Mouse (Mus musculus) spleen, adult 2 months (tissue): ENCODE measurements around the gene Cdk5r1.

Source experiments
- CTCF ChIP-seq: fragments of 200-500 bp; IDR thresholded peaks from 2 replicates; pipeline ENCODE4 v1.5.1; 2011; ENCODE audit warnings: mild to moderate bottlenecking, inconsistent platforms; ENCODE audit not compliant: insufficient read depth, insufficient read length, insufficient replicate concordance; ENCODE audit errors: extremely low read depth
- POLR2A ChIP-seq: fragments of 200-500 bp; IDR thresholded peaks from 2 replicates; pipeline ENCODE4 v1.6.1; 2011; ENCODE audit warnings: low read depth, low read length, inconsistent platforms

DNA sequence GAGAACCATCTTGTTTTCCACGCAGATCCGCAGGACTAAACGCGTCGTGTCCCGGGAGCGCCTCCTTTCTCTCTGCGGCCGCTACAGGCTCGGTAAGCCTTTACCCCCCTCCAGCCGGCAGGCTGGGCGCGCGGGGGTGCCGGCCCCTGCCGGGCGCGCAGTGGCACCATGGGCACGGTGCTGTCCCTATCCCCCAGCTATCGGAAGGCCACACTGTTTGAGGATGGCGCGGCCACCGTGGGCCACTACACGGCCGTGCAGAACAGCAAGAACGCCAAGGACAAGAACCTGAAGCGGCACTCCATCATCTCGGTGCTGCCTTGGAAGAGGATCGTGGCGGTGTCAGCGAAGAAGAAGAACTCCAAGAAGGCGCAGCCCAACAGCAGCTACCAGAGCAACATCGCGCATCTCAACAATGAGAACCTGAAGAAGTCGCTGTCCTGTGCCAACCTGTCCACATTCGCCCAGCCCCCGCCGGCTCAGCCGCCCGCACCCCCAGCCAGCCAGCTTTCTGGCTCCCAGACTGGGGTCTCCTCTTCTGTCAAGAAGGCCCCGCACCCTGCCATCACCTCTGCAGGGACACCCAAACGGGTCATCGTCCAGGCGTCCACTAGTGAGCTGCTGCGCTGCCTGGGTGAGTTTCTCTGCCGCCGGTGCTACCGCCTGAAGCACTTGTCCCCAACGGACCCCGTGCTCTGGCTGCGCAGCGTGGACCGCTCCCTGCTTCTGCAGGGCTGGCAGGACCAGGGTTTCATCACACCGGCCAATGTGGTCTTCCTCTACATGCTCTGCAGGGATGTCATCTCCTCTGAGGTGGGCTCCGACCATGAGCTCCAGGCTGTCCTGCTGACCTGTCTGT lies 747 bp downstream of the Cdk5r1 start:
- no peak for TF ChIP-seq POLR2A
- no peak for TF ChIP-seq CTCF
